In the genomic region with DNA sequence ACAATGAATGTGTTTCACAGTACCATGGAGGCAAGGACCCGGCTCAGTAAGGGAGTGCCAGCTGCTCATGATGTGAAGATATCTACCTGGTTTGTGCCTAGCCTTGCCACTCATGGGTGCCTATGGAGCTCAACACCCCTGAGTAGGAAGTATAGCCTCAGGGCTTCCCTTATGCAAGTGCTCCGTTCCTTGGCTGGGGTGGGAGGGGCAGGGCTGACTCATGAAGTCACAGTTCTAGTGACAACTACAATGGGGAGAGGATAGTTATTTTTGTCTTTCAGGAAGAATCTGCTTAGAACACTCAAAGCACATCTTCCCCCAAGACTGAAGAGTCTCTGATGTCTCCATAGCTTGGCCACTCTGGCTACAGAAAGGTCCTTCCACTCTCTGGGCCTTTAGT, we compare ENCODE assay signal across 30 mouse cellular contexts.
DNase-seq lines count a peak whose midpoint lies in the region; ATAC-seq lines count a peak whose summit lies in the region.
"Had no signal": no experiment of that assay in that cellular context is flagged by ENCODE, and none has a peak within 500 bp of the region (broad histone marks: within the 10 kb centered on the region; RNA-seq: fewer than 3 reads in every experiment).

No protein-coding gene starts in this region.

- no peaks in the 10 kb centered on the region for H3K4me1 ChIP-seq in megakaryocyte, embryonic 14.5 days
- H3K4me1 ChIP-seq: hindbrain, embryonic 12.5 days; intestine, embryonic 15.5 days; limb, embryonic 13.5 days; liver, embryonic 13.5 days; neural tube, embryonic 12.5 days had no signal

- DNase-seq in testis, postnatal 10 days (ENCODE audit: low spot score), result peak; percentile 10
- DNase-seq in testis, postnatal 14 days (ENCODE audit: low spot score), result no peak
- DNase-seq in MN1 (ENCODE audit: low spot score), result no peak
- no peak for DNase-seq in cerebellum, adult 9-11 months
- no peak for DNase-seq in embryo, embryonic 10 days (ENCODE audit: low spot score)
- DNase-seq: adrenal gland, postnatal 10 days; cerebellum, adult 11-12 months; cerebellum, postnatal 10 days; gastrocnemius, adult 2 months; gastrocnemius, postnatal 36 days; heart, postnatal 14 days; kidney, adult 8-10 months; layer of hippocampus, adult 9-11 months; liver, embryonic 13.5 days; lung, adult 18-20 months; lung, postnatal 4 days; thymus, postnatal 25 days had no signal

- peak; percentile 66 for ATAC-seq in common myeloid progenitor, adult 5-6 weeks (replicated peaks; ENCODE audit: low read depth, poor library complexity, severe bottlenecking)
- ATAC-seq: forebrain, embryonic 14.5 days; hindbrain, postnatal 0 days; intestine, embryonic 15.5 days; lung, postnatal 0 days; midbrain, embryonic 16.5 days; Patski had no signal

- H3K36me3 ChIP-seq in megakaryocyte, embryonic 14.5 days (replicated peaks; ENCODE audit: low read length), result no peaks in the 10 kb centered on the region
- H3K36me3 ChIP-seq: G1E; hindbrain, embryonic 12.5 days; intestine, embryonic 15.5 days; limb, embryonic 13.5 days; liver, embryonic 13.5 days; neural tube, embryonic 12.5 days had no signal

- H3K9me3 ChIP-seq in megakaryocyte, embryonic 14.5 days, result no peaks in the 10 kb centered on the region
- H3K9me3 ChIP-seq: G1E; hindbrain, embryonic 12.5 days; intestine, embryonic 15.5 days; limb, embryonic 13.5 days; liver, embryonic 13.5 days; neural tube, embryonic 12.5 days had no signal

- peak overlapping the region; percentile 25 for H3K4me3 ChIP-seq in megakaryocyte, embryonic 14.5 days (replicated peaks)
- H3K4me3 ChIP-seq: gastrocnemius, adult 2 months; hindbrain, embryonic 12.5 days; intestine, embryonic 15.5 days; limb, embryonic 13.5 days; liver, embryonic 13.5 days; myocyte; neural tube, embryonic 12.5 days had no signal

- H3K27me3 ChIP-seq in megakaryocyte, embryonic 14.5 days (replicated peaks), result no peaks in the 10 kb centered on the region
- H3K27me3 ChIP-seq: hindbrain, embryonic 12.5 days; intestine, embryonic 15.5 days; limb, embryonic 13.5 days; liver, embryonic 13.5 days; neural tube, embryonic 12.5 days; Patski had no signal
